Mouse (Mus musculus): Measurements from ENCODE around the gene Vmn1r209.

- no peak for TF ChIP-seq POLR2A (IDR thresholded peaks at IDR 0.05; ENCODE audit: insufficient read length, low read depth)
- TF ChIP-seq POLR2AphosphoS2 (IDR thresholded peaks at IDR 0.05; ENCODE audit: insufficient read length, low read depth): no peak
- no peak for TF ChIP-seq TCF12 (IDR thresholded peaks at IDR 0.05; ENCODE audit: insufficient read depth, poor library complexity, severe bottlenecking)
- no peak for TF ChIP-seq MYOG (IDR thresholded peaks at IDR 0.05; ENCODE audit: control insufficient read depth in 1 of 3, insufficient read depth in 1 of 3, insufficient read length in 2 of 3, low read depth in 2 of 3)
- TF ChIP-seq REST (IDR thresholded peaks at IDR 0.05; ENCODE audit: insufficient read depth, insufficient read length): no peak
- TF ChIP-seq E2F4 (IDR thresholded peaks at IDR 0.05; ENCODE audit: insufficient read depth): no peak
- no peak for TF ChIP-seq CEBPB (IDR thresholded peaks at IDR 0.05; ENCODE audit: insufficient read depth, poor library complexity, severe bottlenecking)
- no peak for TF ChIP-seq TCF3 (IDR thresholded peaks at IDR 0.05; ENCODE audit: insufficient read length, low read depth)
These were observed 45.3 kb upstream of the Vmn1r209 start for GRCm38 (mm10) chr13:22854760-22855159.
